Mouse (Mus musculus): ENCODE data around the gene Tnni3k.

DNA sequence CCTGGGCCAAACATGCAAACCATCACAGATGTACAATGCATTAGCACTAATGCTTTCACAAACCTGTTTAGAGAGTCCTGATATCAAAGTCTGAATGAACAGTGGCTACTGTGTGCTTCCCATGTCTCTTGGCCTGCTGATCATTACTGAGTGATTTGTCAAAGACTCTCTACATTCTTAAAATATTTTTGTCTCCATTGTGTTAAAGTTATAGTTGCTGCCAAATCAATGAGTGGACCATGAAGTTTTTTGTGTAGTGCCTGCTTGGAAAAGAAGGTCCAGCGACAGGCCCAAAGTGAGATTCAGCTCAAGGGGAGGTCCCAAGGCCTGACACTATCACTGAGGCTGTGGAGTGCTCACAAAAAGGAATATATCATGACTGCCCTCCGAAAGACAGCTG is 283.6 kb downstream of the Tnni3k start:
- TF ChIP-seq POLR2A (IDR thresholded peaks at IDR 0.05; ENCODE audit: low read depth, low read length) (no peak), CTCF (IDR thresholded peaks at IDR 0.05; ENCODE audit: borderline replicate concordance, insufficient read depth, low read length) (no peak)
